Mouse (Mus musculus): ENCODE measurements around the gene Tspan18. TPM values are rescaled to one million over a fixed set of nuclear protein-coding genes. Genes with fewer than 3 reads are reported as not detected.

The Tspan18 gene
- 1.0 and 2.2 TPM in 2 replicates for polyA plus RNA-seq (2011; ENCODE audit: insufficient read depth, insufficient read length, low read depth, missing spikeins)

- H3K27me3 ChIP-seq (ENCODE audit: control insufficient read depth, insufficient read depth, low read length, poor library complexity, severe bottlenecking), result peaks cover 1% of the 10 kb centered on the region; the same call in 1 of the 2 replicates
- H3K9ac ChIP-seq (ENCODE audit: low read depth, poor library complexity, severe bottlenecking), result peak within 1 kb of the TSS; percentile 69
- H3K4me1 ChIP-seq (ENCODE audit: control insufficient read depth, insufficient read depth, low read length), result no peaks in the 10 kb centered on the region
- H3K9me3 ChIP-seq (replicated peaks; ENCODE audit: control insufficient read depth, insufficient read depth, low read length, poor library complexity, severe bottlenecking), result no peaks in the 10 kb centered on the region
- H3K27ac ChIP-seq (ENCODE audit: insufficient read depth, low read length), result no peak within 1 kb of the TSS
- H3K4me3 ChIP-seq (ENCODE audit: low read depth, low read length), result peak within 1 kb of the TSS; percentile 79
- H3K36me3 ChIP-seq (ENCODE audit: control insufficient read depth, insufficient read depth, low read length, poor library complexity, severe bottlenecking), result no peaks in the 10 kb centered on the region
- no peak for TF ChIP-seq CTCF (IDR thresholded peaks at IDR 0.05; ENCODE audit: low read depth, low read length)
- no peak for TF ChIP-seq EP300 (IDR thresholded peaks at IDR 0.05; ENCODE audit: insufficient read depth, low read depth, low read length)
- no peak for TF ChIP-seq POLR2A (IDR thresholded peaks at IDR 0.05; ENCODE audit: insufficient read depth, low read length)
These were observed at the start of gene Tspan18 for GRCm38 (mm10) chr2:93333817-93334731. Tspan18 (minus strand) TSS chr2:93334505.

GRCm38 (mm10) chr2:93383831-93384230, 49.5 kb upstream of the Tspan18 start:
- no peak overlapping the region for H3K27ac ChIP-seq (ENCODE audit: insufficient read depth, low read length)

GRCm38 (mm10) chr2:93380680-93381089, 46.4 kb upstream of the Tspan18 start:
- no peaks in the 10 kb centered on the region for H3K27me3 ChIP-seq (ENCODE audit: control insufficient read depth, insufficient read depth, low read length, poor library complexity, severe bottlenecking)
- H3K36me3 ChIP-seq (ENCODE audit: control insufficient read depth, insufficient read depth, low read length, poor library complexity, severe bottlenecking), result no peaks in the 10 kb centered on the region
- H3K9me3 ChIP-seq (replicated peaks; ENCODE audit: control insufficient read depth, insufficient read depth, low read length, poor library complexity, severe bottlenecking), result no peaks in the 10 kb centered on the region
- no peak overlapping the region for H3K4me3 ChIP-seq (ENCODE audit: low read depth, low read length)
- TF ChIP-seq POLR2A (IDR thresholded peaks at IDR 0.05; ENCODE audit: insufficient read depth, low read length) (no peak), EP300 (IDR thresholded peaks at IDR 0.05; ENCODE audit: insufficient read depth, low read depth, low read length) (no peak), CTCF (IDR thresholded peaks at IDR 0.05; ENCODE audit: low read depth, low read length) (no peak)
- no peak overlapping the region for H3K9ac ChIP-seq (ENCODE audit: low read depth, poor library complexity, severe bottlenecking)
- H3K4me1 ChIP-seq (ENCODE audit: control insufficient read depth, insufficient read depth, low read length), result no peaks in the 10 kb centered on the region
- H3K27ac ChIP-seq (ENCODE audit: insufficient read depth, low read length), result no peak overlapping the region

More at GRCm38 (mm10) chr2:93383831-93384230, 49.5 kb upstream of the Tspan18 start:
- no peaks in the 10 kb centered on the region for H3K27me3 ChIP-seq (ENCODE audit: control insufficient read depth, insufficient read depth, low read length, poor library complexity, severe bottlenecking)
- TF ChIP-seq POLR2A (IDR thresholded peaks at IDR 0.05; ENCODE audit: insufficient read depth, low read length) (no peak), CTCF (IDR thresholded peaks at IDR 0.05; ENCODE audit: low read depth, low read length) (no peak), EP300 (IDR thresholded peaks at IDR 0.05; ENCODE audit: insufficient read depth, low read depth, low read length) (no peak)
- no peaks in the 10 kb centered on the region for H3K9me3 ChIP-seq (replicated peaks; ENCODE audit: control insufficient read depth, insufficient read depth, low read length, poor library complexity, severe bottlenecking)
- H3K9ac ChIP-seq (ENCODE audit: low read depth, poor library complexity, severe bottlenecking), result no peak overlapping the region
- no peak overlapping the region for H3K4me3 ChIP-seq (ENCODE audit: low read depth, low read length)
- no peaks in the 10 kb centered on the region for H3K4me1 ChIP-seq (ENCODE audit: control insufficient read depth, insufficient read depth, low read length)
- no peaks in the 10 kb centered on the region for H3K36me3 ChIP-seq (ENCODE audit: control insufficient read depth, insufficient read depth, low read length, poor library complexity, severe bottlenecking)

GRCm38 (mm10) chr2:93377797-93378196, 43.5 kb upstream of the Tspan18 start:
- no peaks in the 10 kb centered on the region for H3K9me3 ChIP-seq (replicated peaks; ENCODE audit: control insufficient read depth, insufficient read depth, low read length, poor library complexity, severe bottlenecking)
- TF ChIP-seq EP300 (IDR thresholded peaks at IDR 0.05; ENCODE audit: insufficient read depth, low read depth, low read length) (no peak), CTCF (IDR thresholded peaks at IDR 0.05; ENCODE audit: low read depth, low read length) (no peak), POLR2A (IDR thresholded peaks at IDR 0.05; ENCODE audit: insufficient read depth, low read length) (no peak)
- no peaks in the 10 kb centered on the region for H3K4me1 ChIP-seq (ENCODE audit: control insufficient read depth, insufficient read depth, low read length)
- no peaks in the 10 kb centered on the region for H3K27me3 ChIP-seq (ENCODE audit: control insufficient read depth, insufficient read depth, low read length, poor library complexity, severe bottlenecking)
- no peak overlapping the region for H3K9ac ChIP-seq (ENCODE audit: low read depth, poor library complexity, severe bottlenecking)
- H3K4me3 ChIP-seq (ENCODE audit: low read depth, low read length), result no peak overlapping the region
- H3K36me3 ChIP-seq (ENCODE audit: control insufficient read depth, insufficient read depth, low read length, poor library complexity, severe bottlenecking), result no peaks in the 10 kb centered on the region
- no peak overlapping the region for H3K27ac ChIP-seq (ENCODE audit: insufficient read depth, low read length)

- TF ChIP-seq CTCF (IDR thresholded peaks at IDR 0.05; ENCODE audit: low read depth, low read length) (no peak), EP300 (IDR thresholded peaks at IDR 0.05; ENCODE audit: insufficient read depth, low read depth, low read length) (no peak), POLR2A (IDR thresholded peaks at IDR 0.05; ENCODE audit: insufficient read depth, low read length) (no peak)
- Histone ChIP-seq H3K27ac (ENCODE audit: insufficient read depth, low read length) (no peak overlapping the region), H3K9me3 (replicated peaks; ENCODE audit: control insufficient read depth, insufficient read depth, low read length, poor library complexity, severe bottlenecking) (no peaks in the 10 kb centered on the region), H3K36me3 (ENCODE audit: control insufficient read depth, insufficient read depth, low read length, poor library complexity, severe bottlenecking) (no peaks in the 10 kb centered on the region), H3K9ac (ENCODE audit: low read depth, poor library complexity, severe bottlenecking) (no peak overlapping the region), H3K4me1 (ENCODE audit: control insufficient read depth, insufficient read depth, low read length) (no peaks in the 10 kb centered on the region), H3K27me3 (ENCODE audit: control insufficient read depth, insufficient read depth, low read length, poor library complexity, severe bottlenecking) (no peaks in the 10 kb centered on the region), H3K4me3 (ENCODE audit: low read depth, low read length) (no peak overlapping the region)
These were observed 42.9 kb upstream of the Tspan18 start for GRCm38 (mm10) chr2:93377157-93377556.

- TF ChIP-seq CTCF (IDR thresholded peaks at IDR 0.05; ENCODE audit: low read depth, low read length), result no peak
- no peak for TF ChIP-seq EP300 (IDR thresholded peaks at IDR 0.05; ENCODE audit: insufficient read depth, low read depth, low read length)
- no peak for TF ChIP-seq POLR2A (IDR thresholded peaks at IDR 0.05; ENCODE audit: insufficient read depth, low read length)
- Histone ChIP-seq H3K27ac (ENCODE audit: insufficient read depth, low read length) (no peak overlapping the region), H3K9me3 (replicated peaks; ENCODE audit: control insufficient read depth, insufficient read depth, low read length, poor library complexity, severe bottlenecking) (no peaks in the 10 kb centered on the region), H3K27me3 (ENCODE audit: control insufficient read depth, insufficient read depth, low read length, poor library complexity, severe bottlenecking) (no peaks in the 10 kb centered on the region), H3K4me1 (ENCODE audit: control insufficient read depth, insufficient read depth, low read length) (no peaks in the 10 kb centered on the region), H3K36me3 (ENCODE audit: control insufficient read depth, insufficient read depth, low read length, poor library complexity, severe bottlenecking) (no peaks in the 10 kb centered on the region), H3K4me3 (ENCODE audit: low read depth, low read length) (no peak overlapping the region), H3K9ac (ENCODE audit: low read depth, poor library complexity, severe bottlenecking) (no peak overlapping the region)
These were observed 38.6 kb upstream of the Tspan18 start for GRCm38 (mm10) chr2:93372872-93373271.
